Mouse (Mus musculus) kidney, adult 2 months (tissue): Measurements from ENCODE around the gene Tmem150b. TPM values are rescaled to one million over a fixed set of nuclear protein-coding genes. Genes with fewer than 3 reads are reported as not detected.

ENCODE experiments used
- DNase-seq: peaks from one replicate; pipeline ENCODE4 v3.0.0; 2021
- H3K27ac ChIP-seq: fragments of 200-500 bp; 2 replicates; pipeline ENCODE4 v1.5.1; 2012; ENCODE audit warnings: low read depth, low read length, control low read depth, inconsistent platforms; ENCODE audit not compliant: insufficient read depth
- H3K27me3 ChIP-seq: fragments of 200-500 bp; replicated peaks from 2 replicates; pipeline ENCODE4 v1.6.1; 2012; ENCODE audit warnings: mild to moderate bottlenecking, moderate library complexity, low read length, inconsistent platforms; ENCODE audit not compliant: control insufficient read depth, insufficient read depth
- H3K36me3 ChIP-seq: fragments of 200-500 bp; 2 replicates; pipeline ENCODE4 v1.6.1; 2012; ENCODE audit warnings: mild to moderate bottlenecking, moderate library complexity, low read length, inconsistent platforms; ENCODE audit not compliant: control insufficient read depth, insufficient read depth
- H3K4me1 ChIP-seq: fragments of 200-500 bp; 2 replicates; pipeline ENCODE4 v1.6.1; 2011; ENCODE audit warnings: low read length; ENCODE audit not compliant: control insufficient read depth, insufficient read depth
- H3K4me3 ChIP-seq: fragments of 200-500 bp; 2 replicates; pipeline ENCODE4 v1.5.1; 2011; ENCODE audit warnings: mild to moderate bottlenecking, low read depth, low read length, control low read depth; ENCODE audit not compliant: insufficient read depth
- CTCF ChIP-seq: fragments of 200-500 bp; conservative IDR thresholded peaks from 2 replicates; pipeline ENCODE4 v1.5.1; 2011; ENCODE audit warnings: low read depth, mild to moderate bottlenecking, control low read depth, low read length, moderate library complexity, mixed read lengths; ENCODE audit not compliant: insufficient read depth, insufficient read length
- POLR2A ChIP-seq: fragments of 200-500 bp; IDR thresholded peaks from one replicate; pipeline ENCODE4 v1.6.1; 2011; ENCODE audit warnings: low read depth, low read length, control low read depth
- WGBS: fragments of 180-500 bp; shearing (Covaris S2); methylation state at CpG from one replicate; pipeline ENCODE4 v1.1.7; 2018; 5-methylcytosine and 5-hydroxymethylcytosine counted together
- polyA plus RNA-seq: library from polyadenylated mRNA; depleted of rRNA; stranded (reverse); fragments of >200 nt; gene quantifications from 2 replicates; pipeline ENCODE4 v1.2.3, GENCODE M21; 2012

Gene Tmem150b
- polyA plus RNA-seq, 1 experiment = 0.59 TPM

GRCm38 (mm10) chr7:4731090-4731489 lies 6.0 kb upstream of the Tmem150b start:
- Histone ChIP-seq H3K27me3 (no peaks in the 10 kb centered on the region), H3K4me3 (no peak overlapping the region), H3K36me3 (no peaks in the 10 kb centered on the region), H3K27ac (no peak overlapping the region), H3K4me1 (peaks cover 13% of the 10 kb centered on the region; the same call in 1 of the 2 replicates)
- DNase-seq = no peak
- TF ChIP-seq CTCF = no peak
- 82% methylated on average over 5 of the region's 5 CpGs for WGBS

- Histone ChIP-seq H3K27ac (no peak overlapping the region), H3K4me3 (no peak overlapping the region), H3K27me3 (no peaks in the 10 kb centered on the region), H3K4me1 (no peaks in the 10 kb centered on the region), H3K36me3 (no peaks in the 10 kb centered on the region)
- peak; percentile 10 for DNase-seq
- WGBS = 18% methylated on average over 3 of the region's 3 CpGs
- TF ChIP-seq CTCF (no peak), POLR2A (no peak)
Measured at GRCm38 (mm10) chr7:4724359-4724758, 690 bp downstream of the Tmem150b start.

GRCm38 (mm10) chr7:4723508-4723907 lies 1.5 kb downstream of the Tmem150b start:
- WGBS = 37% methylated on average over 12 of the region's 12 CpGs
- no peak for TF ChIP-seq CTCF
- no peak for TF ChIP-seq POLR2A

GRCm38 (mm10) chr7:4719276-4719675 lies 5.8 kb downstream of the Tmem150b start:
- H3K4me3 ChIP-seq = no peak overlapping the region
- no peak for DNase-seq
- TF ChIP-seq POLR2A (no peak), CTCF (no peak)
- H3K27ac ChIP-seq = no peak overlapping the region
- WGBS = 91% methylated on average over 3 of the region's 3 CpGs
- H3K36me3 ChIP-seq = no peaks in the 10 kb centered on the region
- no peaks in the 10 kb centered on the region for H3K4me1 ChIP-seq
- no peaks in the 10 kb centered on the region for H3K27me3 ChIP-seq

More at GRCm38 (mm10) chr7:4723508-4723907, 1.5 kb downstream of the Tmem150b start:
- DNase-seq = peak; percentile 24
- no peak overlapping the region for H3K27ac ChIP-seq
- no peaks in the 10 kb centered on the region for H3K36me3 ChIP-seq
- peak overlapping the region; percentile 47 for H3K4me3 ChIP-seq
- no peaks in the 10 kb centered on the region for H3K27me3 ChIP-seq
- no peaks in the 10 kb centered on the region for H3K4me1 ChIP-seq

- TF ChIP-seq POLR2A = no peak
- TF ChIP-seq CTCF = no peak
- WGBS = 51% methylated on average over 6 of the region's 6 CpGs
Measured at GRCm38 (mm10) chr7:4716955-4717354, 8.1 kb downstream of the Tmem150b start.

GRCm38 (mm10) chr7:4712594-4712993 lies 12.5 kb downstream of the Tmem150b start:
- no peaks in the 10 kb centered on the region for H3K36me3 ChIP-seq
- no peak for TF ChIP-seq POLR2A
- peak; percentile 25; the same call in 1 of the 2 replicates for TF ChIP-seq CTCF
- H3K27ac ChIP-seq = no peak overlapping the region
- 81% methylated on average over 3 of the region's 3 CpGs for WGBS
- H3K4me1 ChIP-seq = no peaks in the 10 kb centered on the region
- H3K4me3 ChIP-seq = no peak overlapping the region
- H3K27me3 ChIP-seq = no peaks in the 10 kb centered on the region
- DNase-seq = no peak

More at GRCm38 (mm10) chr7:4716955-4717354, 8.1 kb downstream of the Tmem150b start:
- Histone ChIP-seq H3K27ac (no peak overlapping the region), H3K36me3 (no peaks in the 10 kb centered on the region), H3K4me1 (no peaks in the 10 kb centered on the region), H3K27me3 (no peaks in the 10 kb centered on the region), H3K4me3 (no peak overlapping the region)
- no peak for DNase-seq

- no peaks in the 10 kb centered on the region for H3K36me3 ChIP-seq
- H3K4me1 ChIP-seq = no peaks in the 10 kb centered on the region
- TF ChIP-seq POLR2A = no peak
- peak; percentile 61 for TF ChIP-seq CTCF
- DNase-seq = peak; percentile 39
- no peak overlapping the region for H3K27ac ChIP-seq
- WGBS = 49% methylated on average over 18 of the region's 18 CpGs
- no peak overlapping the region for H3K4me3 ChIP-seq
- H3K27me3 ChIP-seq = no peaks in the 10 kb centered on the region
Measured at GRCm38 (mm10) chr7:4705098-4705497, 20.0 kb downstream of the Tmem150b start.
